Mouse (Mus musculus) erythroblast, adult 5-6 weeks (primary cell): ENCODE data around the gene Nme2. TPM values are rescaled to one million over a fixed set of nuclear protein-coding genes. Genes with fewer than 3 reads are reported as not detected.

Experiments
- ATAC-seq: replicated peaks from 2 replicates; pipeline ENCODE4 v1.8.0; 2016; ENCODE audit warnings: moderate number of reproducible peaks, mild to moderate bottlenecking, moderate TSS enrichment, inconsistent platforms; ENCODE audit not compliant: poor library complexity, low FRiP score, severe bottlenecking
- total RNA-seq, 2 experiments: library from RNA; stranded (forward) in 1 of 2; stranded (reverse) in 1 of 2; fragments of 150-400 nt in 1 of 2; fragments of 200-764, 138-1000 nt in 1 of 2; gene quantifications; 2 replicates each; pipeline versions ENCODE4 v1.2.3 to v1.2.4; 2015 to 2017; ENCODE audit warnings: low replicate concordance in 2 of 2

Nme2 gene
- total RNA-seq (2015; ENCODE audit: low replicate concordance) = 53.4 and 89.2 TPM in 2 replicates
- 11.8 and 32.5 TPM in 2 replicates for total RNA-seq (2017; ENCODE audit: low replicate concordance)

DNA sequence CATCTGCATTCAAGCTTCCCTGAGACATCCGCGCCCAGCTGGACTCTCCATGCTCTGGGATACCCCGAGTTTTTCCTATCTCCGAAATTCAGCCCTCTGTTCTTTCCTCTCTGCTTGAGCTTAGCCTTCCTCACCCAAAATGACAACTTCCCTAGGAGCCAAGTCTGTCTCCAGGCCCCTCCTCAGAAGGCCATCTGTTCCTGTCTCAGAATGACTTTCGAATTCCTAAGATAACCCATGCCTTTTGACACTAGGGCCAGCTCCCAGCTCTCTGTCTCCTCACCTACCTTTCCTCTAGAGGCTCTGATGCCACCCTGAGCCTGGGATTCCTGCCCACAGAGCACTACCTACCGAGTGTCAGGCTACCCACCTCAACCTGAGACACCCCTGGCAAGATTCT lies at the start of gene Nme2:
TSS of gene Nme2 (minus strand) at position 101 of the 400 bp plus-strand sequence.
- peak; percentile 26; the same call in 1 of the 2 replicates for ATAC-seq

DNA sequence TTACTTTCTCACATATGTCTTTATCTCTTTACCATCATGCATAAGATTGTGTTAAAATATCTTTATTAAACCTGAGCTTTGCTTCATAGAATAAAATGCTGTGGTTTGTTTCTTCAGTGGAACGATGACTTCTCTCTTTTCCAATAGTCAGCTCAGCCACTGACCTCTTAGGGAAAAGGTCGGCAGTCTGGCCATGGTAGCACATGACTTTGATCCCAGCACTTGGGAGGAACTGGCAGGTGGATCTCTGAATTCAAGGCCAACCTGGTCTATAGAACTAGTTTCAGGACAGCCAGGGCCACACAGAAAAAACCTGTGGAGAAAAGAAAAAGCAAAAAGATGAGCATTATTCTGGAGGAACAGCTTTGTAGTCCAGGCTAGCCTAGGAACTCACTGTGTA lies 47.3 kb upstream of the Nme2 start:
- ATAC-seq = no peak

DNA sequence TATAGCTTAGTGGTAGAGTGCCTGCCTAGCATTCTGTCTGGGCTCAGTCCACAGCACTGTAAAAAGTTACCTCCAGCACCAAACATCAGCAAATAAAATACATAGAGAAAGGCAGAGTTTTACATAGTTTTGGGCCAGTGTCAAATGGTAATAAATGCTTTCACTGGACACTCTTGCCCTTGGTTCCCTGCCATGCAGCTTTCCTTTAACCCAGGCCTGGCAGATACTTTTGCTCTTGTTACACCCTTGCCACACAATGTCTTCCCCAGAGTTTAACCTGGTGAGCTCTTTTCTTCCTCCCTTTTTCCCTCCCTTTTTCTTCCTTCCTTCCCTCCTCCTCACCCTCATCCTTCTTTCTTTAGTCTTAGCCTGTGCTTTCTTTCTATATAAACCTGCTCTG lies 43.2 kb upstream of the Nme2 start:
- no peak for ATAC-seq

DNA sequence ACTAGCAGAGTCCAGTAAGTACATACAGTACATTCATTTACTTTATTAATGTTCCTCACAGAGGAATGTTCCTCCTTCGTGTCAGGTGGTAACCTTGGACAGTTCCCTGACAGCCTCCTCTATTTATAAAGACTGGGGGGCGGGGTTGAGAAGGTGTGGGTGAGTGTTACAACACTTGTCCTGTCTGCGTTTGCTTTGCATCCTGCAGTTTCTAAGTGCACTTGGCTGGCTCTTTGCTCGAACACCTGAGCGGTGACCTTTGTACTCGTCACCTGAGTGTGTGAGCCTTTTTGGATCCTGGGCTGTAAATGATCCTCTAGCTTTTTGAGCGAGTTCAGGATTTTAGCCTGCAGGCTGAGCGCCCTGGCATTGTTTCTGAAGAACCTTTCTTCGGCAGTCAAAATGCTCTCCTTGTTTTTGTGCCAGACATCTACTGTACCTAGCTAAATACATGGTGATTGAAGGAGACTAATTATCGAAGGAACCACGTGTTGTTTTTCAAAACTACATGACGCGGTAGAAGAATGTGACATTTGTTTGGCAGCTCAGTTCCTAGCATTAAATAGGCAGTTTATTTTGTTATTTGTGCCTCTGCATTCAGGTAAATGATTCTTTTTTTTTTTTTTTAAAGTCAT lies 41.2 kb upstream of the Nme2 start:
- ATAC-seq = no peak

DNA sequence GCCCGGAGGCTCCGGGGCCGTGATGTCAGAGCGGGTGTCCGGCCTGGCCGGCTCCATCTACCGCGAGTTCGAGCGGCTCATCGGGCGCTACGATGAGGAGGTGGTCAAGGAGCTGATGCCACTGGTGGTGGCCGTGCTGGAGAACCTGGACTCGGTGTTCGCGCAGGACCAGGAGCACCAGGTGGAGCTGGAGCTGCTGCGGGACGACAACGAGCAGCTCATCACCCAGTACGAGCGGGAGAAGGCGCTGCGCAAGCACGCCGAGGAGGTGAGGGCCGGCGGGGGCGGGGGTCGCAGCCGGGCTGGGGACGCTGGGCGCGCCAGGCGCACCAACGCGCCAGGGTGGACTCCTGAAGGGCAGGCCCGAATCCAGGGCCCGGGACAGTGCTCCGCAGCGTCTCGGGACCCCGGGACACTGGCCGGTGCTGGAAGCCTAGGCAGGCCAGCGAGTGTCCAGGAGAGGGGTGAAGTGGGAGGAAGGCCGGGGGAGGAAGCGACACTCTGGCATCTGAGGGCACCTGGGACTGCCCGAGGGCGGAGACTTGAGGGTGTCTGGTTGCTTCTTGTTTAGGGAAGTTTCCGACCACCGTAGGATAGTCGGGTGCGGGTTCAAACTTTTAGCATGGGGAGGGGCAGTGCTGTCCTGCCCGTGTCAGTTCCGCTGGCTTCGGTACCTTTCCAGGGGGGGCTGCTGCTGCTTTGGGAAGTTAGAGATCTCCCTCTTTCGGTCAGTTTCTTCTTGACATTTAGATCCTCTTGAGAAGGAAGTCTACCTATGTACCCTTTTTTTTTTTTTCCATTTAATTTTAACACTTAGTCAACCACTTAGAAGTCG lies 40.5 kb upstream of the Nme2 start:
- peak; percentile 19 for ATAC-seq

DNA sequence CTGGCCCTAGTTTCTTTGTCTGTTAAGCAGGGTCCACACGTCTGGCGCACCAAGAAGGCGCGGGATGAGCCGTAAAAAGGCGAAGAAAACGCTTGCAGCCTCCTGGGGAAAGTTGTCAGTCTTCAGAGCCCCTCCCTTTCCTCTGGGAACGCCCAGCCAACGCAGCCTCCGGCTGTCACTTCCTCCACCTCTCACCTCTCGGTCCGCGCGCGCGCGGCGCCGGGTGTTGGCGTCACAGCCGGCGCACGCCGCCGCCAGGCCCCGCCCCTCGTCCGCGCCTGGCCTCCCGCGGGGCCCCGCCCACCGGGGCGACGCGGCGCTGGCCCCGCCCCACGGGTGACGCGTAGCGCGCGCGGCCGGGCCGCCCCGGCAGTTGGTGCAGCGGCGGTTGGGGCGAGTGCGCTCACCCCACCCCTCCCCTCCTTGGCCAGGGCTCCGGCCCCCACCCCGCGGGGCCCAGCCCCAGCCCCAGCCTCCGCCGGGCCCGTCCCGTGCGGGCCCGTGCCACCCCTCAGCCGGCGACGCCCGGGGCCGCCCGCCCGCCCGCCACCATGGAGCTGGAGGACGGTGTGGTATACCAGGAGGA lies 39.8 kb upstream of the Nme2 start, which contains the start of gene Spag9:
TSS of gene Spag9 (plus strand) at position 372 of the 586 bp plus-strand sequence.
- peak; percentile 88 for ATAC-seq

DNA sequence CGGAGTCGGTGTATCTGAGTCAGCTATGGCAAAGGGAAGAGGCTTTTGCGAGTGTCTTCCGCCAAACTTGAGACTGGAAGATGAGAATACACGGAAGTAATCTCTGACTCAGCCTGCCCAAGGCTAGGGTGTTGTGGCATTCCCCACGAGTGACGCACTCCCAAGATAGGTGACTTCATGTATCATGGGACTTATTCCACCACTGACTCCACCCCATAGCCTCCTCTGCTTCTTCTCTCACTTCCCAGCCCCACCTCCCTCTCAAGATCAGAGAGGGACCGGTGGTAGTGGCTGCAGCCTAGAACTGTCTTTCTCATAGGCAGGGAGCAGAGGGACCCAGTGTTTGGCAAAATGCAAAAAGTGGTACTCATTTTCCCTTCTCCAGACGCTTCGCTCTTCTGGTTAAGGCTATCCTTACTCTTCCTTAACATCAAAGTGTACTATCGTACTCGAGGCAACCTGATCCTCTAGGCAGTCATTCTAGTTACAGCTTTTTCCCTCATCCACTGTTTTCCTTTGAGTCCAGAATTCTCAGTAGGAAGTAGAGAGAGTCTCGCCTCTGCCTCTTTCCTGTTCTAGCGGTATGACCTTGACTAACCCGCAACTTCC lies 39.2 kb upstream of the Nme2 start:
- ATAC-seq = peak; percentile 86

DNA sequence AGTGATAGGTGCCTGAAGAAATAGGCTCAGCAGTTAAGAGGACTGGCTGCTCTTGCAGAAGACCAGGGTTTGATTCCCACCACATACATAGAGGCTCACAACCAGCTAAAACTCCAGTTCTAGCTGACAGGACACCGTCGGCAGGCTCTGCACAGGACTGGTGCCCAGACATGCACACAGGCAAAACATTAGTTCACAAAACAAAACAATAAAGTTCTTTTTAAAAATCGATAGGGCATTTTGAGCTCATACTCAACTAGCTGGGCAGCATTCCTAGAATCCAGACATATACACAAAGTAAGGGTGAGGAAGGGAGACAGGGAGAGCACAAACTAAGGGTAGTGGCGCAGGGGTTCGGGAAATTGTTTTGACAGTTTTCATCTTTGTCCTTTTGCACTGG lies 38.5 kb upstream of the Nme2 start:
- no peak for ATAC-seq

DNA sequence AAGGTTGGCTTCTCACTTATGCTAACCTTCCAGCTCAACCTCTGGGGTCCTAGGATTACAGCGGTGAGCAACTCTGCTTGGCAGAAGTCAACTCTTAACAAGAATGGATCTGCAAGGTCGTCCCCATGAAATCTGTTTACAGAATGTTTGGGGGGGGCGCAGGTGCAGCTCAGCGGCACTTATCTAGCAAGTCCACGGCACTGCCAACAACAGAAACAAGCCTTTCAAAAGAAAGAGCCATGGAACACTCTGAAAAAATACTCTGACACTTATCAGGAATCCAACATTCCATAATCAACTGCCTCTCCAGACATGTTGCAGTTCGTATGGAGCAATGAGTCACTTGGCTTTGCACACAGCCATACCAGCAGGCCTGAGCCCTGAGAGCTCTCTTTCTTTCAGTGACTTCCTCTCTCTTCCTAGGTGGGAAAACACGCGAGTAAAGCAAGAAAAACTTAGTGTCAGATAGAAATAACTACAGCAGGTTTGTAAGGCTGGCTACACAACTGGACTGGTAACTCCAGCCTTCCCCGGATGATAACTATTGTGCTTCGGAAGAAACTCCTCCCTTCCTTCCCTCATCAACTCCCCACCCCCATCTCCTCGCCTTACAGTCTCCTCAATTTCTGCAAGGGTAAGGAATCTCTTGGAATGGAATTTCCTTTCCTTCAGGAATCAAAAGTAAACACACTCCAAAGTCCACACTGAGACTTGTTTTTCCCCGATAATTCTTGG lies 32.4 kb upstream of the Nme2 start:
- no peak for ATAC-seq

DNA sequence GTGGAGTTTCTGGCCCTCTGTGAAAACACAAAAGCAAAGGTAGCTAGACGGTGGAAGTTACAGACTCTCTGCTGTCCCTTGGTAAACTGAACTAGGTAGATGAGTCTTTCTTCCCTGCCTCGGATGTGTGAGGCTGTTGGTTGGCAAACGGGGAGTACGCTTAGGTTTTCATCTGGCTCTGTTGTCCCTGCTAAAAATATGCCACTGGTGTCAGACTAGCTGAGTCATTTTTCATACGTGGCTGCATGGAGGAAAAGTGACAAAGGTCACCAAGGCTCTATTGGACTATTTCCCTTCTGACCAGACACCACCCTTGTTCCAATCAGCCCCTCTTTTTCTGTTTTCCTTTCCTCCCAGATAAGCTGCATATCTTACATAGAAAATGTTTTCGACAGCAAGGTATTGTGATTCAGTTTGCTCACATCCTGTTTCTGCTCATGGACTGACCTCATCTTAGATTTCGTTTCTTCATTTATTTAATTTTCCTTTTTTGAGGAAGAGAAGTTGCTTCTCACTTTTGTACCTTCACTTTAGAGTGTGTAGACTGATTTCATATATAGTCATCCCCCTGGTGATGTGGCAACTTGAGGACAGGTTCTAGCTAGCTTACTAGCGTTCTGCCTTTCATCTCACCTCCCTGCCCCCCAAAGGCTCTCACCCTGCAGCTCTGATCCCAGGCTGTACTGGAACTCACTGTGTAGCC lies 31.7 kb upstream of the Nme2 start:
- no peak for ATAC-seq

DNA sequence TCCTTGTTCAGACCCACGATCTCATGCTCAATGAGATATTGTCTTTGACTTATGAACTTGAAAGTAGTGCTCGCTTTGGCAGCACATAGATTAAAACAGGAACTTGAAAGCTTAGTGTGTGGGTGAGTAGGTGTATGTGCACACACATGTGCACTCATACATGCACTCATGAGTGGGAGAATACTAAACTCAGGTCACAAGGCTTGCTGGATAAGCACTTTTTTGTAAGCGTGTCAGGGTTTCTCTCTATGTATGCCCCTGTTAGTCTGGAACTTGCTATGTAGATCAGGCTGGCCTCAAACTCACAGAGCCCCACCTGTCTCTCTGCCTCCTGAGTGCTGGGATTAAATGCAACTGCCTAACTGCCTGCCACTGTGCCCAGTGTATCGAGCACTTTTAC lies 31.0 kb upstream of the Nme2 start:
- ATAC-seq = no peak

DNA sequence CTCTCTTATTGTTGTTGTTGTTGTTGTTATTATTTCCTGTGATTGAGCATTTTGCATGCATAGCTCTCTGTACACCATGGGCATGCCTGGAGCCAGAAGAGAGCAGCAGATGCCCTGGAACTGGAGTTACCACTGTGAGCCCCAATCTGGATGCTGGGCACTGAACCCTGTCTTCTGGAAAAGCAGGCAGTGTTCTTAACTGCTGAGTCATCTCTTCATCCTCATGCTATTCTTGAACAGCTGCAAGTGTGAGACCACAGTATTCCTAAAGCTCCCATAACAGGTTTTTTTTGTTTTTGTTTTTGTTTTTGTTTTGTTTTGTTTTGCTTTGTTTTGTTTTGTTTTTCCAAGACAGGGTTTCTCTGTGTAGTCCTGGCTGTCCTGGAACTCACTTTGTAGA lies 30.2 kb upstream of the Nme2 start:
- no peak for ATAC-seq

DNA sequence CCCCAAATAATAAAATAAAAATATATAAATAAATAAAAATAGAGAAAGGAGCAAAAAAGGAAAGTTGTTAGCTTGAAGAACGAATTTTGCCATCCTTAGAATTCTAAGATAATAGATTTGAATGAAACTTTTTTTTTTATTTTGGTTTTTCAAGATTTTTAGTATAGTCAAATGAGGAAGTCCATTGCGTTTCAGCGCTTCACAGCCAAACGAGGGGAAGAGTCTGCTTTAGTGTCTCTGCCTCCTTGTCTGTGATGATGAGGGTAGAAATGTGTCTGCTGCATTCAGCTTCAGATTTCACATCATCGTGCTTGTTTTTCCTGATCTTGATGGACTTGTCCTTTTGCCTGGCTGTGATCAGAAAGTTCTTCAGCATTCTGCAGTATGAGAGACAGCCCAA lies 29.2 kb upstream of the Nme2 start:
- ATAC-seq = no peak

DNA sequence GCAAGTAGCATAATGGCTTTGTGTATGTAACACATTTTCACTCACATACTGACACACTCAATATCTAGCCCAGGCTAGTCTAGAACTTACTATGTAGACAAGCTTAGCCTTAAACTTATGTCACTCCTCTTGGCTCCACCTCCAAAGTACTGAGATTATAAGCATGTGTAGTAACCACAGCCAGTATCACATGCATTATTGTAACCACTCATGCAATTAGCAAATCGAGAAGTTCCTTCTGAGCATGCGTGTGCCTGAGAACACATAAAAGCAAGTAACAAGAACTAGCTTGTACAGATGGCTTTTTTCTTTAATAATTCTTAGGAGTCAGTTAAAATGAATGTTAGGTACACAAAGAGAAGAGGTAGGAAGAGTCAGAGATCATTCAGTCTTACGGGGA lies 28.6 kb upstream of the Nme2 start:
- no peak for ATAC-seq

DNA sequence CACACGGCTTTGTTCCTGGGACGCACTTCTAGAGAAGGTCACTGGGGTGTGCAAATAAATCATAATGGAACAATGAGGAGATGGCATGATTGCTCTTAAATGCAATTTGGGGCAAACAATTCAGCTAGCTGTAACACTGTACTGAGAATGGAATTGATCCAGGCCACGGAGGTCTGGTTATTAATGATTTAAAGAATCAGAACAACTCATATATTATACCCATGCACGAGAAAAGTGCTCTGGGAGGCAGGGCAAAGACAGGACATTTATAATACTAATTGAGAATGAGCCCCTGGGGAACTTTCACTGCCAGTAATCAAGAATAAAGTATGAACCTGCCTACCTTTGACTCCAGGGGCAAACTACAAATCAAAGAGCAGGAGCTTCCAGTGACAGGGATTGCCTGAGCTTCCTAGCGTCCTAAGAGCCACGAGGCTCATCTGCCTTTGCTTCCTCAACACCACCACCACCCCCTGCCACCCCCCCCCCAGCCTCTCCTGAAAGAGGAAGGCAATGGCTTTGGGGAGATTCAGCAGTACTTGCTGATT lies 23.5 kb upstream of the Nme2 start:
- no peak for ATAC-seq

DNA sequence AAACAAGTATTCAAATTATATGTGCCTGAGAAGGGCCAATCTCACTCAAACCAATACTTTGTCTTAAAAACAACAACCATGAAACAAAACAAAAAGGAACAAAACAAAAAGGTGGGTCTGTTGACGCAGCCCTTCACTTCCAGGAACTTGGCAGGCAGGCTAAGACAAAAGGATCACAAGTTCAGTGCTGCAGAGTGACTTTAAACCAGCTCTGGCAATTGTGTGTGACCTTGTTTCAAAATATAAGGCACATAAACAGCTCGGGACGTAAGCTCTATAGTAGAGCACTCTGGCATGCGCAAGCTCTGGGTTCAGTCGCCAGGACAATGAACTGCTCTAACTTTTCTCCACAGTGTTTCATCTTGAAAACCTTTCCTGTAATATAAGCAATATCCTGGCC lies 16.9 kb upstream of the Nme2 start:
- no peak for ATAC-seq

DNA sequence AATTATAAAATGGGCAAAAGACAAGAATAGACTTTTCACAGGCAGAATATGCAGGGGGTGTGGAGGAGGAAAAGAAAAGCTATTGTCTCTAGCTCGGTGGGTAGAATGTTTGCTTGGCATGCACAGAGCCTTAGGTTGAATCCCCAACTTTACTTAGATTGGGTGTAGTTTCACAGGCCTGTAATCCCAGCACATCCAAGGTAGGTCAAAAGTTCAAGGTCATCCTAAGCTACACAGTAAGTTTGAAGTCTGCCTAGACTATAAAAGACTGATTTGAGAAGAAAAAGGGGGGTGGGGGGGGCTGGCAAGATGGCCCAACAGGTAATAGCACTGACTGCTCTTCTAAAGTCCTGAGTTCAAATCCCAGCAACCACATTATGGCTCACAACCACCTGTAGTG lies 13.7 kb upstream of the Nme2 start:
- no peak for ATAC-seq

DNA sequence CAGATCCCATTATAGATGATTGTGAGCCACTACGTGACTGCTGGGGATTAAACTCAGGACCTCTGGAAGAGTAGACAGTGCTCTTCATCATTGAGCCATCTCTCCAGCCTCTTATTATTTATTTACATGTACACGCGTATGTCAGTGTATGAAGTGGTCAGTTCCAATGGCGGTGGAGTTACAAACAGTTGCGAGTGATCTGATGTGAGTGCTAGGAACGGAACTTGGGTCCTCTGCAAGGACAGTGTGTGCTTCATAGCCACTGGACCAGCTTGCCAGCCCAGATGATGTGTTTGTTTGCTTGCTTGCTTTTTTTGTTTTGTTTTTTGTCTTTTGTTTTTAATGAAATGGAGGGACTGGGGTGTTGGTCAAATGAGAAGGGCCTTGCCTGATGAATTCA lies 13.1 kb upstream of the Nme2 start:
- no peak for ATAC-seq

DNA sequence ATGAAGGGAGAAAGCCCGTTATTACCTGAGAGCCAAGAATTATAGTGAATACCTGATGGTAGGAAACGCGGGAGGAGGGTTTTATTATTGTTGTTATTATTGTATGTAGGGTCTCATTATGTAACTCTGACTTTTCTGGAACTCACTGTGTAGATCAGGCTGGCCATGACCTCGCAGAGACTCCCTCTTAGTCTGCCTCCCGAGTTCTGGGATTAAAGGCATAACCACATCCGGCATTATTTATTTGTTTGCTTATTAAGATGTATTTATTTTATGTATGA lies 12.7 kb upstream of the Nme2 start:
- ATAC-seq = no peak
